Mouse (Mus musculus) mouse embryonic stem cell (cell line): ENCODE results near the gene Rnf141.

Experiments
- in situ Hi-C, 2 experiments: fragments of 300-500 bp; cut with MboI; formaldehyde crosslinking; loops; 1 replicate in 1 of 2; 3 replicates in 1 of 2; pipeline ENCODE4 v1.14.3; 2019 to 2020; ENCODE audit warnings: low sequenced_read_pairs in 2 of 2, low pct_unique_long_range_greater_than_20kb in 1 of 2, mixed read lengths in 1 of 2; ENCODE audit not compliant: unreplicated experiment in 1 of 2

Rnf141 gene

GRCm38 (mm10) chr7:110847321-110847720 lies 3.1 kb upstream of the Rnf141 start:
- in situ Hi-C loops: no loop called here

GRCm38 (mm10) chr7:110840332-110840731 lies 3.9 kb downstream of the Rnf141 start:
- in situ Hi-C loops: no loop called here

GRCm38 (mm10) chr7:110834522-110834921 lies 9.7 kb downstream of the Rnf141 start:
- in situ Hi-C loops: no loop called here

DNA sequence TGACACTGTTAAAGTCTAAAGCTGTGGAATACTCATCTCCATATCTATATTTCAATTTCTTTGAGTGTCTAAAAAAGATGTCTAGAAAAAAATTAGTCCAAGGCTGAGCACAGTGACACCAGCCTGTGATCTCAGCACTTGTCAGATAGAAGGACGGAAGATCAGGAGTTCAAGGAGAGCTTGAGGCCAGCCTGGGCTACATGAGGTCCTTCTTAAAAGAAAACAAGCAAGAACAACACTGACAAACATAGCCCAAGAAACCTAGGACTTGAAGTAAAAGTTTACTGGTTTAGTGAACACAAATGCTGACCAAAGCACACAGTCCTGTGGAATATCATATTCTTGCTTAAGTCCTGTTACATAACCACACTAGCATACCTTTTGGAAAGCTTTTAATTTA lies 10.2 kb downstream of the Rnf141 start:
- in situ Hi-C loops: no loop called here

- in situ Hi-C loops: no loop called here
These were observed 11.2 kb downstream of the Rnf141 start for GRCm38 (mm10) chr7:110833024-110833423.

DNA sequence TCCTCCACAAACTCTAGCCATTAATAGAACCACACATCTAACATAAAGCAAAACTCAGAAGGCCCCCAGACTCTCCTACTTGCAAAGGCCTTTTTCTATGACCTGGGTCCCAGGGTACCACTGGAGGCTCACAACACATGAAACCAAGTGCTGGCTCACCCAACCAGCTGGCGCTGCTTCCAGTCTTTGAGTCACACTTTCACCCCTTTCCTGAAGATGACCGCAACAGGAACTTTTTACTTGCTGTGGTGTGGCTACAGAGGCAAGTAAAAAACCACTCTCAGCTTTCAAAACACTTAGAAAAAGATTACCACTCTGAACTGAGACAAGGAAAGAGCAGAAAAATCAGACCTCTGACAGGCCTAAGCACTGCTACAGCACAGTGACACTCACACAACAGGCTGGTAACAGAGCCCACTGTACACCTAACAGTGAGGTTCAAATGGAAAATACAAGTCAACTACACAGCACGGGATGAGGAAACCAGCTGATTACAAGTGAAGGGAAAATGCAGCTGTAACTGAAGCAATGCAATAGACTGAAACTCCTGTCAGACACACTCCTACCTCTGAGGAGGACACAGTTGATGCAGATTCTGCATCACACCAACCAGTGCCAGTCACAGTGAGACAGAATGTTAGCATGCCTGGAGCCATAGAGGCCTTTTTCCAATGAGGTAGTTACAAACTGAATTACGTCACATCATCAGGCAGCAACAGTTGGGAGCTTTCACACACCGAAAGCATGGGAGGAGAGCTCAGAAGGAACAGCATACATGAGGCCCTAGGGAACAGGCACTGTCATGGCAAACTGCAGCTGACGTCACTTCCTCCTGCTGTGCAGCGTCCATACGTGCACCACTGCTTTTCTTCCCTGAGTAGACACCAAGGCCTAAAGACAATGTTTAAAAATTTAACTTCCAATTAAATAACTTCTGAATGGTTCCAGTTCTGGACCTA lies 20.0 kb downstream of the Rnf141 start:
- in situ Hi-C loops: no loop called here

GRCm38 (mm10) chr7:110823593-110823992 lies 20.7 kb downstream of the Rnf141 start:
- in situ Hi-C loops: no loop called here

GRCm38 (mm10) chr7:110823076-110823475 lies 21.2 kb downstream of the Rnf141 start:
- in situ Hi-C loops: no loop called here

- in situ Hi-C loops: no loop called here
These were observed 22.2 kb downstream of the Rnf141 start for GRCm38 (mm10) chr7:110822055-110822454.

DNA sequence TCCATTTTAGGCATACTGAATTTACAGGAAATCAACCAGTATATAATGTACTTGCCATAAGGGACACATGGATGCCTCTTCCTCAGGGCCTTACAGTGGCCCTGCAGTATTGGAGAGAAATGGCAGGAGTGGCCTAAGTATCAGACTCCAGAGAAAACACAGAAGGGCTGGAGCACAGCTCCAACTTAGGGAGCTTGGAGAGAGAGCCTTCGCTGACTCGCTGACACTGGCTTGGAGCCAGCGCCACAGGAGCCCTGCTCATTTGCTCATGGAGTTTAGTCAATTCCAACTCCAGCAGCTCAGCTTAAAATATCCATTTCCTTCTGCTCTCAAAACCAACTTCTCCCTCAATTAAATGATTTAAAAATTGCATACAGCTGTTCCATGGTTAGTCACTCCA lies 22.6 kb downstream of the Rnf141 start:
- in situ Hi-C loops: no loop called here

- in situ Hi-C loops: no loop called here
These were observed 23.2 kb downstream of the Rnf141 start for GRCm38 (mm10) chr7:110821068-110821467.

DNA sequence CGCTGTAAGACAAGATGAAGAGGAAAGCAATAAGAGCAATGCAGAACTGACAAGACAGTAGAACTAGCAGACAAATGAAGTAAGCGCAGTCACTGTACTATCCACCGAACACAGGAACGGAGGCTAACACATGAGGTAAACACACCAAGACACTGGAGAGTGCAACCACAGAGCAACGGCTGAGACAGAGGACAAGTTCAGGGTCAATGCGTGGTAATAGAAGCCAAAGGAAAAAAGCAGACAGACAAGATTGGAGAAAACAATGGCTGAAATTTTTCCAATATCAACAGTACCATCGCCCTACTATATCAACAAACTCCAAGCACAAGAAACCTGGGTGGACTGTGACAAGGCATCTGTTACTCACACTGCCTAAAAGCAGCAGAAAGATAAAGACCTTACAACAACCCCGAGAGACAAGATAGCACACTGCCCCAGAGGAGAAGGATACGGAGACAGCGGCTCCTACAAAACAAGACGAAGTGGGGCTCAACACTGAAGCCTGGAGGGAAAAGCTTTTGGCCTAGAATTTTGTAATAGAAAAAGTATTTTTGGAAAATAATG lies 25.4 kb downstream of the Rnf141 start:
- in situ Hi-C loops: loop anchor here (5.0 to 10.0 kb wide), 2 partner anchors 108 to 196 kb away; no protein-coding TSS in a partner anchor

DNA sequence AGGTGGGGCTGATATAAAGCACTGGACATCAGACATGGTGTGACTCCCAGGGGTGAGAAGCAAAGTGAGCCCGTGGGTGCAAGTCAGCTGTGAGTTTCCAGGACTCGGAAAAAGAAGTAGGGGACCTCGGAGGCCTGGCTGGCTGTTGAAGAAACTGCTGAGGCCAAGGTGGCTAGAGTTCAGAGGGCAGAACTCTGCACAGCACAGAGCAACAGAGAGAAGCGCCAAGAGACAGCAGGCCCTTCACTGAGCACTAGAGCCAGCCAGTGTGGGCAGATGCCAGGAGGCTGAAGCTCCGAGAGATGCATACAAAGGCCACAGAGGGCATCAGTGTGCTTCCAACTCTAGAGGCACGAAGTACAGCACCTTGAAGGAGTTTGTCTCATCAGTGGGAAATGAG lies 26.1 kb downstream of the Rnf141 start:
- in situ Hi-C loops: loop anchor here (5.0 to 10.0 kb wide), 2 partner anchors 109 to 197 kb away; no protein-coding TSS in a partner anchor

DNA sequence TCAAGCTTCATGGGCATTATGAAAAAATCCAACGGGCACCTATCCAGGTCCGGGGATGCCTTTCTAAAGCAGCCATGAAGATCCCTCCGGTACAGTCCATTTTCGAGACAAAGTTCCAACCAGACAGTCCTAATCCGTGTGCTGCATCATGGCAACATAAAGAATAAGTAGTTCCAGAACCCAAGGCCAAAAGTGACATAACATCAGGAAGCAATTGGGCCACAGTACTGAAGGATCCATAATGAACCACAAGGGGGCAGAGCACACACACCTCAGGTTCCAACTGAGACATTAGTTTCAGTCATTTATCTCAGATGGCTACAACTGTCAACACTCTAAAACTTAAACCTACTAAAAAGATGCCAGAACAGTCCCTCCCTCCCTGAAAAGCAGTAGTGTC lies 28.2 kb downstream of the Rnf141 start:
- in situ Hi-C loops: loop anchor here (5.0 to 10.0 kb wide), 2 partner anchors 111 to 199 kb away; no protein-coding TSS in a partner anchor

- in situ Hi-C loops: loop anchor here in 1 of 2 experiments (10.0 kb wide), 1 partner anchor 201 kb away; no protein-coding TSS in a partner anchor
These were observed 30.3 kb downstream of the Rnf141 start for GRCm38 (mm10) chr7:110813983-110814382.

GRCm38 (mm10) chr7:110811529-110811928 lies 32.7 kb downstream of the Rnf141 start:
- in situ Hi-C loops: loop anchor here in 1 of 2 experiments (10.0 kb wide), 1 partner anchor 203 kb away; no protein-coding TSS in a partner anchor

DNA sequence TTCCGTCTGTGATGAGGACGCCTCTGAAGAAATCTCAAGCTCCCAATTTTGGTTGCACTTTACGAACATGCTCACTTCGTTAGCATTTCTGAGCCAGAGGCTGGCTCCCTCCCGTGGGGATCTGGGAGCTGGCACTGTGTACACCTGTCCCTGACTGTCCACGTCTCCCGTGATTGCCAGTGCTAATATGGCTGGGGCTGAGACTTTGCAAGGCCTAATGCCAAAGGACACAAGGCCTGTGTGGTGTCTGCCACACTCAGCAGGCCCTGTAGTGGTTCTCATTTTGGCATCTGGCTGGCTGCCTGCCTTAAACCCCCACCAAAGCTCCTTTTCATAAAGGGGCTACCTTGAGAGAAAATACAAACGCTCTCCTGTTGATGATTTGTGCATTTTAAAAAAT lies 33.3 kb downstream of the Rnf141 start:
- in situ Hi-C loops: loop anchor here in 1 of 2 experiments (10.0 kb wide), 1 partner anchor 204 kb away; no protein-coding TSS in a partner anchor

- in situ Hi-C loops: loop anchor here in 1 of 2 experiments (10.0 kb wide), 2 partner anchors 115 to 205 kb away; no protein-coding TSS in a partner anchor
These were observed 34.4 kb downstream of the Rnf141 start for GRCm38 (mm10) chr7:110809585-110810557.
